Mouse (Mus musculus): ENCODE data around the gene Ccnjl.

GRCm38 (mm10) chr11:43528683-43529499, at the start of gene Ccnjl:
- TF ChIP-seq CTCF (IDR thresholded peaks at IDR 0.05; ENCODE audit: low read depth, low read length) (peak; percentile 46), POLR2A (IDR thresholded peaks at IDR 0.05; ENCODE audit: extremely low read depth, insufficient read depth, low read length) (no peak)
